Mouse (Mus musculus) embryonic fibroblast, embryonic 13.5 days (primary cell): ENCODE measurements around the gene Itih4. TPM values are rescaled to one million over a fixed set of nuclear protein-coding genes. Genes with fewer than 3 reads are reported as not detected.

Source experiments
- H3K27ac ChIP-seq: 2 replicates; pipeline ENCODE4 v1.5.1; 2012; ENCODE audit warnings: low read length, control low read depth, inconsistent platforms; ENCODE audit not compliant: insufficient read depth
- H3K4me1 ChIP-seq: 2 replicates; pipeline ENCODE4 v1.6.1; 2011; ENCODE audit warnings: low read length; ENCODE audit not compliant: control insufficient read depth, insufficient read depth
- H3K4me3 ChIP-seq: 2 replicates; pipeline ENCODE4 v1.5.1; 2011; ENCODE audit warnings: mild to moderate bottlenecking, control low read depth, low read length; ENCODE audit not compliant: insufficient read depth
- CTCF ChIP-seq: IDR thresholded peaks from 2 replicates; pipeline ENCODE4 v1.5.1; 2011; ENCODE audit warnings: mild to moderate bottlenecking, control low read depth, low read length, moderate library complexity, borderline replicate concordance; ENCODE audit not compliant: insufficient read depth
- POLR2A ChIP-seq: IDR thresholded peaks from 2 replicates; pipeline ENCODE4 v1.6.1; 2011; ENCODE audit warnings: low read depth, mild to moderate bottlenecking, control low read depth, low read length, moderate library complexity
- polyA plus RNA-seq: library from polyadenylated mRNA; stranded (reverse); fragments of >200 nt; gene quantifications from 2 replicates; pipeline ENCODE4 v1.2.4, GENCODE M21; 2011; ENCODE audit warnings: low read depth; ENCODE audit not compliant: missing spikeins, insufficient read length

Gene Itih4
- polyA plus RNA-seq, 1 experiment = not detected

DNA sequence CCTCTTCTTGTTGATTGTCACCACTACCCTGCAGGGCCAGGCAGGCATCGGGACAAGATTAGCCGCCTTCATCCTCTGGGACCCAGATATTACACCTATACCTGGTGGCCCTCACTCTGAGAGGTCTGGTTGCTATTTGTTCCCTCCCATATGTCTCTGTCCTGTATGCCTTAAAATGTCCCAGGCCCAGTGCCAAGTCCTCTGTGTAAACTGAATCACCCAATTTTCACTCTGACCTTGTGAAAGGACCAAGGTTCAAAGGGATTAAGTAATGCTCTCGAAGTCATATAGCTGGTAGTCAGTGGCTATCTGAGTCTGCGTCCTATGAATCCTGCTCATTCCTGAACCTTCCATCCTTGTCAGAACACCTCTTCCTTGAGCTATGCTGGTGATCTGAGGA lies 44.1 kb downstream of the Itih4 start:
- H3K27ac ChIP-seq = no peak overlapping the region
- H3K4me1 ChIP-seq = no peaks in the 10 kb centered on the region
- H3K4me3 ChIP-seq = no peak overlapping the region
- TF ChIP-seq POLR2A = no peak
- TF ChIP-seq CTCF = no peak

DNA sequence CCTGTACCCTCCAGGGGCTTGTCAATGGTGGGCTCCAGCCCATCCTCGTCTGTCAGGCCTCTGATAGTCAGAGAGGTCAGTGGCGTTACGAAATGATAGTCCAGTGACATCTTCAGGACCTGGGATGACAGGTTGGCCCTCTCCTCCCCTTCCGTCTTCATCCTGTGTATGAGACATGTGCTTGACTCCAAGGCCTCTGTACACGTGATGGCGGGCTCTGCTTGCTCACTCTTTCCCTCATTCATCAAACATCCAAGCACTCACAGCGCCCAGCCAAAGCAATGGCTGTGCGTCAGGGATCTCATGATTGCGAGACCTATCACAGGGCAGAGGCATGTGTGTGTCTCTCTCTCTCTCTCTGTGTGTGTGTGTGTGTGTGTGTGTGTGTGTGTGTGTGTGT lies 47.1 kb downstream of the Itih4 start:
- no peaks in the 10 kb centered on the region for H3K4me1 ChIP-seq
- TF ChIP-seq POLR2A = no peak
- no peak for TF ChIP-seq CTCF
- H3K4me3 ChIP-seq = no peak overlapping the region
- no peak overlapping the region for H3K27ac ChIP-seq

DNA sequence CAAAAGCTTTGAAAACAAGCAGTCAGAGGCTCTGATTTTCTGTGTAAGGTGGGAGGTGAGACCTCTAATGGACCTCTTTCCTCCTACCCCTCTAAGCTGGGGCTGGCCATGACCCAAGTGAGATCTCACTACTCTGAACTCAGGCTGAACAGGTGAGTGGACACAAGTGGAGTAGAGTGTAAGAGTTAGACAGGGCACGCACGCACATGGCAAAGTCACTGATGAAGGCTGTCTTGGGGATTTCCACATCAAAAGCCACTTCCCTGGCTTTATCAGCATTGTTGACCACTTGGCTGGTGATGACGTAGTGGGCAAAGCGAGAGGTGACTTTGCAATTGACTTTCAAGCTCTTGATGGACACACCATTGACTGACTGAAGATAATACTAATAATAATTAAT lies 56.0 kb downstream of the Itih4 start:
- no peak overlapping the region for H3K4me3 ChIP-seq
- no peak for TF ChIP-seq CTCF
- no peak for TF ChIP-seq POLR2A
- H3K4me1 ChIP-seq = no peaks in the 10 kb centered on the region
- no peak overlapping the region for H3K27ac ChIP-seq

DNA sequence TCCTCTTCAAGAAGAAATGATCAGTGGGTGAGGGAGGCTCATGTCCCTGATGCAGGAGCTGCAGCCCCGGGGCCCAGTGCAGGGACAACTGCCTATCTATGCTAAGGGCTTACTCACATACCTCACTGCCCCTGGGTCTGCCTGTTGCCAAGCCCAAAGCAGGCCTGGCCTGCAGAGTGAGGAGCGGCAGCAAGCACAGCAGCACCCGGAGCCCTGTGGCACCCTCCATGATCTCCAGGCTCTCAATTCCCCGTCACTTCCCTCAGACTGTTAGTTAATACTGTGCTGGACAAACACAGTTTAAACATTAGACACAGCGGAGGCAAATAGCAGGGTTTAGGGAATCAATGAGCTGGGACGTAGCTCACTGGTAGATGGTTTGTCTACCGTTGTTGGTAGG lies 56.8 kb downstream of the Itih4 start, which contains the start of gene Itih1:
Itih1 (minus strand) TSS at position 252 of the 400 bp plus-strand sequence.
- H3K27ac ChIP-seq = peak within 1 kb of the TSS; percentile 23; the same call in 1 of the 2 replicates
- H3K4me3 ChIP-seq = no peak within 1 kb of the TSS
- H3K4me1 ChIP-seq = no peaks in the 10 kb centered on the region
- TF ChIP-seq CTCF = no peak
- TF ChIP-seq POLR2A = no peak

DNA sequence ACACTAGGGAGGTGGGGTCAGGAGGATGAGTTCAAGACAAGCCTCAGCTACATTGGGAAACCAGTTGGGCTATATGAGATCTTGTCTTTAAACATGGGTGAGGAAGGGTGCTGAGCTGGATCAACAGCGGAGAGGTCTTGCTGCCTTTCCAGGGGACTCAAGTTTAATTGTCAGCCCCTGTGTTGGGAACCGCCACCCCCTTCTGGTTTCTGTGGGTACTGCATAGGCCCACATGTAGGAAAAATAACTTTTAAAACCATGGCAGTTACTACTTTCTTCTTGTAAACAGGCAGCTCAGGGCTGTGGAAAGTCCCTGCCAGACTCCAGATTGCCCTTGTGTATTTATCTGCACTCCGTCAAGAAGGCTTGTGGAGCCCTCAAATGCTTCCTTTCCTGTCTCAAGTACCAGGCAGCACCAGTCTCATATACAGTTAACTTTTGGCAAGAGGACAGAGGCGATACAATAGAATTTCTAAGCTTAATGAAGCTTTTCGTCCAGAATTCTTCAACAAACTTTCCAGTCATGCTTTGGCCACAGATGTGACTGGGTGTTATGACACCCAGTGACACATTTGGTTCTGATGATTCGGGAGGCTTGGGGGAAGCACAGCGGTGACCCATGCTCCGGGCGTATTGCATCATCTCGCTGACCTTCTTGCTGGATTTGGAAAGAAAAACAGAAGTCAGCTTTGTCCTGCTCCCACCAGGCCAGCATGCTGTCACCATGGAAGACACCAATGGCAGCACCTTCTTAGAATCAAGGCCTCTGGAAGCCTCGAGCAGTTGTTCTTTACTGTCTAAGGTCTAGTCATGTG lies 57.8 kb downstream of the Itih4 start:
- no peaks in the 10 kb centered on the region for H3K4me1 ChIP-seq
- TF ChIP-seq POLR2A (no peak), CTCF (no peak)
- no peak overlapping the region for H3K4me3 ChIP-seq
- peak overlapping the region; percentile 23; the same call in 1 of the 2 replicates for H3K27ac ChIP-seq

GRCm38 (mm10) chr14:30944745-30945144 lies 58.5 kb downstream of the Itih4 start:
- TF ChIP-seq POLR2A (no peak), CTCF (no peak)
- no peak overlapping the region for H3K4me3 ChIP-seq
- no peak overlapping the region for H3K27ac ChIP-seq
- no peaks in the 10 kb centered on the region for H3K4me1 ChIP-seq

DNA sequence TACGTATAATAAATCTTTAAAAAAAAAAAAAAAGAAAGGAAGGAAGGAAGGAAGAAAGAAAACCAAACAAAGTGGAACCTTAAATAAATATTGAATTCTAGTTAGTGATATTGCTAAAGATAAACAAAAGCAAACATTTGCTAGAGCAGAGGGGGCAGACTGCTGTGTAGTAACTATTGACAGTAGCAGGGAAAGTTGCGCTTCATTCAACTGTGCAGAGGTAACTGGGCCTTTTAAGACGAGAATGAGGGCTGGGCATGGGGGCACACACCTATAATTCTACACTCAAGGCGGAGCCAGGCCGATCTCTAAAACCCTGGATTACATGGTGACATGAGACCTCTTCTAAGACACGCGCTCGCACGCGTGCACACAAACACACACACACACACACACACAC lies 63.7 kb downstream of the Itih4 start:
- Histone ChIP-seq H3K4me1 (peaks cover 6% of the 10 kb centered on the region; the same call in 1 of the 2 replicates), H3K27ac (no peak overlapping the region), H3K4me3 (no peak overlapping the region)
- no peak for TF ChIP-seq POLR2A
- TF ChIP-seq CTCF = no peak

DNA sequence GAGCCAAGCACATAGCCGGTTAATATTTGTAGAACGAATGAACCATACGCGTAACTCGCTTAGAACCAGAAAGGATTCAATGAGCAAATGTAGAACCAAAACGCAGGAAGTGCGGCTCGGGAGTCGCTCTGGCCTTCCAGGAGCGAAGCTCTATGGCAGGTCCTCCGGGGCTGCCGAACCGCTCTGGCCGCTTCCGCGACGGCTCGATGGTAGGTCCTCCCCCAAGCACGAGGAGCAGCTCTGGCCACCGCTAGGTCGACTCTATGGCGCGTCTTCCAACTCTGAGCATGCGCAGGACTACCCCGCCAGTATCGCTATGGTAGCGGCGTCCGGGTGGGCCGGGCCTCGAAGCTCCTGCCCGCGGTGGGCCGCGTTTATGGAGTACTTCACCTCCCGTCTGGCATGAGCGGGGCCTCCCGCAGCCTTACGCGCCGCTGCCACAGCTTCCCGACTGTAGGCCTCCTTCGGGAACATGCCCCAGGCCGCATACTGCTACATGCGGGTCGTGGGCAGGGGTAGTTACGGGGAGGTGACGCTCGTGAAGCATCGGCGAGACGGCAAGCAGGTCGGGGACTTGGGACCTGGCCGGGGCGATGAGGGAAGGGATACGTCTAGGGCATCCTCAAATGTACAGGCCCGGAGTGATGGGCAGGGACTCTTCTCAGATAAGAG lies 65.0 kb downstream of the Itih4 start, which contains the start of gene Nek4:
Nek4 (plus strand) TSS at position 224 of the 672 bp plus-strand sequence.
- peaks cover 6% of the 10 kb centered on the region; the same call in 1 of the 2 replicates for H3K4me1 ChIP-seq
- TF ChIP-seq POLR2A (peak; percentile 69), CTCF (no peak)
- H3K4me3 ChIP-seq = peak within 1 kb of the TSS; percentile 80
- H3K27ac ChIP-seq = peak within 1 kb of the TSS; percentile 39; the same call in 1 of the 2 replicates

Other genes starting within 250 kb of the Itih4 start
- 18.2 and 20.4 TPM in 2 replicates for gene Rft1, start 232.1 kb upstream of the Itih4 start, polyA plus RNA-seq
- gene Sfmbt1, start 171.6 kb upstream of the Itih4 start, polyA plus RNA-seq = 8.2 and 9.6 TPM in 2 replicates
- gene Tmem110, start 60.9 kb upstream of the Itih4 start, polyA plus RNA-seq = 17.4 and 24.8 TPM in 2 replicates
- gene Mustn1, start 7.3 kb upstream of the Itih4 start, polyA plus RNA-seq = 2.9 and 4.9 TPM in 2 replicates
- not detected in 2 replicates for gene Itih3, start 37.3 kb downstream of the Itih4 start, polyA plus RNA-seq
- not detected in 2 replicates for gene Itih1, start 56.8 kb downstream of the Itih4 start, polyA plus RNA-seq
- 7.5 and 9.6 TPM in 2 replicates for gene Nek4, start 64.9 kb downstream of the Itih4 start, polyA plus RNA-seq
- gene Glt8d1, start 114.9 kb downstream of the Itih4 start, polyA plus RNA-seq = 64.2 and 76.1 TPM in 2 replicates
- 465 and 483 TPM in 2 replicates for gene Spcs1, start 115.2 kb downstream of the Itih4 start, polyA plus RNA-seq
- gene Pbrm1, start 132.7 kb downstream of the Itih4 start, polyA plus RNA-seq = 83.9 and 99.0 TPM in 2 replicates
- 151 and 168 TPM in 2 replicates for gene Gnl3, start 132.7 kb downstream of the Itih4 start, polyA plus RNA-seq
- gene Smim4, start 242.5 kb downstream of the Itih4 start, polyA plus RNA-seq = 30.6 and 33.4 TPM in 2 replicates
- gene Nt5dc2, start 244.6 kb downstream of the Itih4 start, polyA plus RNA-seq = 86.1 and 119 TPM in 2 replicates